Mouse (Mus musculus) Patski (cell line): ENCODE measurements at regions not wholly inside any gene's neighbourhood (a gene's known extent, or its start where the extent isn't known, plus 50 kb on each side); places are given as distances from the start of the nearest gene placed in this dataset.

Source experiments
- ATAC-seq: fragments of 100-300 bp; one replicate; pipeline ENCODE4 v1.8.0; 2021
- CTCF ChIA-PET: fragments of 350-600 bp; sonication (Branson Sonifier 250); formaldehyde crosslinking; loops from one replicate; lab custom pipeline; 2022; ENCODE audit warnings: inconsistent platforms; lab: Charles Lee
- POLR2A ChIA-PET: fragments of 350-600 bp; sonication (Branson Sonifier 250); formaldehyde crosslinking; loops from one replicate; lab custom pipeline; 2022; ENCODE audit warnings: antibody characterized with exemption, inconsistent platforms; lab: Charles Lee
- DNase-seq: peaks from one replicate; pipeline ENCODE4 v3.0.0-alpha.2; 2011; ENCODE audit warnings: low read depth, low spot score
- H3K27me3 ChIP-seq: fragments of 371-371 bp; one replicate; pipeline ENCODE4 v1.5.1; 2021
- CTCF ChIP-seq: fragments of 100-300 bp; IDR thresholded peaks from one replicate; pipeline ENCODE4 v1.5.1; 2021
- in situ Hi-C: fragments of 300-500 bp; cut with MboI; formaldehyde crosslinking; loops from 3 replicates; pipeline ENCODE4 v1.11.1; 2018; ENCODE audit warnings: low pct_unique_long_range_greater_than_20kb, mixed read lengths

DNA sequence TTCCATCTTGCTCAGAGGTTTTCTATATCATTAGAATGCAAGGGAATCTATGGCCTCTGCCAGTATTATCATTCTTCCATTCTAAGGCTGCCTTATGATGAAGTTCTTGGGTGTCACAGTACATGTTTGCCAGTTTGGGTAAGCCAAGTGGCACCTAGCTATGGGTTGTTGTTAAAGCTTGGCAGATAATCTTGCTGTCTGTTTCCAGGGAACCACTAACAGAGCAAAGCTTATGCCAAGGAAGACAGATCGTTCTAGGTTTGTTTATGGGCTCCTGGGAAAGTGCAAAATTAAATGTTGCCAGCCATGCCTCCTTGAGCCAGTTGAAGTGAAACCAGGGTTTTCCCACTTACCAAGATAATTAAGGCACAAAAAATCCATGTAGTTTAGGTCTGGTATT lies 292.9 kb upstream of the Cobl start:
- ChIA-PET CTCF (interaction anchor here (1.4 kb wide), 1 partner anchor 15 kb away, joined by 3 read pairs; no protein-coding TSS in a partner anchor), POLR2A (no interaction called here)
- H3K27me3 ChIP-seq = no peaks in the 10 kb centered on the region
- in situ Hi-C loops = no loop called here
- DNase-seq = no peak
- no peak for TF ChIP-seq CTCF
- ATAC-seq = no peak

DNA sequence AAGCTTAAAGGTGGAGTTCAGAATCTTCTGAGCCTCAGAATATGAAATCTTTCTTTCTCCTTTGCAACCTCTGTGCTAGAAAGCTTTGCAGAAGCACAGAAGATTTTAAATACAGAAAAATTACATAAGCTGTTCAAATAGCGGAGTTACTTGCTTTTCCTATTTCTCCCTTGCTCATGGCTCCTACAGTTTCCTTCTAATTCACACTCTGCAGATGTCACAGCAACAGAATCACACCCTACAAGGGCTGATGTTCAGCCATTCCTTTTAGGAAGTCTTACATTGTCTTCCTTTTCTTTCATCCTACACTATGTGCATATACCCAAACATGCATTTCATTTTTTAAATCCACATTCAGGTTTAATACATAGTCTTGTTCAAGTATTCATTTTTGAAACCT lies 285.3 kb upstream of the Cobl start:
- ATAC-seq = no peak
- ChIA-PET POLR2A (no interaction called here), CTCF (no interaction called here)
- DNase-seq = no peak
- H3K27me3 ChIP-seq = peaks cover 4% of the 10 kb centered on the region
- no peak for TF ChIP-seq CTCF
- in situ Hi-C loops = no loop called here

DNA sequence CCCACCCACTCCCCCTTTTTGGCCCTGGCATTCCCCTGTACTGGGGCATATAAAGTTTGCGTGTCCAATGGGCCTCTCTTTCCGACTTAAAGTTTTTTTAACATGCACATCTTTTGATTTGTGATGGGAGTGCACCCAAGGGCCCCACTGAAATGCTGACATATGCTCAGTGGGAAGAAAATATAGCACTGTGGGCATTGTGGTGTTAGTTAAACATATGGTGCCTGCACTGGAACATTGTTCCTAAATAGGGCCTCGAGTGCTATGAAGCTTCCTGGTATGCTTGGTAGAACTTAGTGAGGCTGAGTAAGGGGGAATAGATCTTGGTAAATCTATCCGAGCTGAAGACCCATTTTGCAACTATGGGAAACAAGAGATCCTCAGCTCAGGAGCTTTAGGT lies 284.5 kb upstream of the Cobl start:
- in situ Hi-C loops = no loop called here
- no peak for TF ChIP-seq CTCF
- POLR2A ChIA-PET = no interaction called here

DNA sequence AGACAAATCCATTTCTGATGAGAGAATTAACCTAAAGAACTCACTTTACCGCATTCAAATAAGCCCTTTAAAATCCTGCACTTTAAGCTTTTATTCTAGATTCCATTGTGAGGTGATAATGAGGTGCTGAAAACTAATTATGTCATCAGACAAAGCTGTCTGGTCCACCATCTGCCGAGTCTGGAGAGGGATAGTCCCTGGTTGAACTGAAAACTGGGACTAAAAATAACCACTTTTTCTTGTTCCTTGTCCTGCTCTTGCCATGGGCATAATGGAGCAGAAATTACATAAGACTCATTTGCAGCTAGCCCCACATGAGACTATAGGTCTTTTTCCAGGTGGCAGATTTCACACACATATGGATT lies 277.4 kb upstream of the Cobl start:
- no peak for TF ChIP-seq CTCF
- in situ Hi-C loops = no loop called here
- DNase-seq = no peak
- ChIA-PET POLR2A (no interaction called here), CTCF (interaction anchor here (1.7 kb wide), 1 partner anchor 15 kb away, joined by 3 read pairs; no protein-coding TSS in a partner anchor)
- peaks cover 16% of the 10 kb centered on the region for H3K27me3 ChIP-seq
- ATAC-seq = no peak

More for the DNA sequence above, 284.5 kb upstream of the Cobl start:
- CTCF ChIA-PET = interaction anchor here (1.2 kb wide), 1 partner anchor 14 kb away, joined by 4 read pairs; no protein-coding TSS in a partner anchor
- ATAC-seq (no peak), DNase-seq (no peak)
- peaks cover 8% of the 10 kb centered on the region for H3K27me3 ChIP-seq

DNA sequence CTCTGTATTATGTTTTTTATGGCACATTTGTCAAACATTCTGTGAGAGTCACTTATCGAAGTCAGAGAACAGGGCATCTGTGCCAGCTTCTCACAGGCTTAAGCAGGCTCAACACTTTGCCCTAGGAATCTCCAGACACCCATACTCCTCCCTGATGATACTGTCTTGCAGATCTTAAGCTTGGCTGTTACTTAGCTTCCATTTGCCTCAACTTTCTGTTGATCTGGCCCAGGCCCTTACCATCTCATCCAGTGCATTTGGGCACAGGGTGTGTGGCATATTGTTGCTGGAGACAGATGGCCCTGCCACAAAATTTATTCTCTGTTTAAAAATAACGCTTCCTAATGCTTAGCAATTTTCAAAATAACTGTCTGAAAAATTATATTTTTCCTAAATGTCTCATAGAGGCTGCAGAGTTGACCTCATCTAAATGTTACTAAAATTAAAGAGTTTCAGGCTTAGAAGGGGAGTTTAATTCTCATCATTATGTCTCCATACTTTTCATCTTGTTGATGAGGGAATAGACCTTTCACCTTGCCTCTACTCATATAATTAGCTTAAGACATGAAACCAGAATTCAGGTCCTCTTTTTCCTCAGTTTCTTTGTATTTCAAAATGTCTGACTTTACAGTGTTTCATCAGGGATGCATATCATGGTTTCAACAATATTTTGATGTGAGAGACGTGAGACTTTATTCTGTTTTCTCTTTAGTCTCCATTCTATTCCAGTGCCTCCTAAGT lies 276.8 kb upstream of the Cobl start:
- in situ Hi-C loops = no loop called here
- no peak for ATAC-seq

DNA sequence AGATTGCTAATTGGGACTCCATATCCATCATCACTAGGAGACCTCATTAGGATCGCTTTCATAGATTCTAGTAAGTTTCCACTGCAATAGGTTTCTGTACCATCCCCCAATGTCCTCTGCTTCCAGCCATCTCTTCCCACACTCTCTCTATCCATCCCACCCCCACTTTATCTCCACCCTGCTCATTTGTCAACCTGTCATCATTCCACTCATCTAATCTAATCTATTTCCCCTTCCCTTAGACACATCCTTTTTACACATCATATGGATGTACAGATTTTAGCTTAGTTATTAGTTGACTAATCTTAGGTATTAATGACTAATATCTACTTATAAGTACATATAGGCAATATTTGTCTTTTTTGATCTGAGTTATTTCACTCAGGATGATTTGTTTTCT lies 269.5 kb upstream of the Cobl start:
- DNase-seq = no peak
- in situ Hi-C loops = no loop called here
- POLR2A ChIA-PET = no interaction called here
- no peak for ATAC-seq
- no peak for TF ChIP-seq CTCF
- CTCF ChIA-PET = no interaction called here
- peaks cover 12% of the 10 kb centered on the region for H3K27me3 ChIP-seq

More for the DNA sequence above, 276.8 kb upstream of the Cobl start:
- no peak for TF ChIP-seq CTCF
- peaks cover 16% of the 10 kb centered on the region for H3K27me3 ChIP-seq
- ChIA-PET POLR2A (no interaction called here), CTCF (no interaction called here)
- DNase-seq = no peak

DNA sequence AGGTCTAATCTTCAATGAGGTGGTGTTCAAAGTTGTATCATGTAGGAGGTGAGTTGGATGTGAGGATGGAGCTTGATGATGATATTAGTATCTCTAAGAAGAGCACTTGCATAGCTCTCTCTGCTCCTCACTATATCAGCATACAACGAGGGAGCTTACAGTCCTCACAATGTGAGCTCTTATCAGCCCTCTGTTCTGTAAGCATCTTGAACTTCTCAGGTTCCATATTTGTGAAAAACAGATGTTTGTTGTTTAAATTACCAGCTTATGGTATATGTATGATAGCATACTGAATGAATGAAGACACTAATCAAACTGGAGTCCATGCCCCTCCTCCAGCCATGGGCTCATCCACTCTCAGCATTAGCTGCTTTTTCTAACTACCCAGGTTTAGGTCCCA lies 262.5 kb upstream of the Cobl start:
- TF ChIP-seq CTCF = no peak
- CTCF ChIA-PET = no interaction called here
- POLR2A ChIA-PET = no interaction called here
- in situ Hi-C loops = no loop called here
- ATAC-seq = no peak
- H3K27me3 ChIP-seq = peaks cover 2% of the 10 kb centered on the region
- no peak for DNase-seq

DNA sequence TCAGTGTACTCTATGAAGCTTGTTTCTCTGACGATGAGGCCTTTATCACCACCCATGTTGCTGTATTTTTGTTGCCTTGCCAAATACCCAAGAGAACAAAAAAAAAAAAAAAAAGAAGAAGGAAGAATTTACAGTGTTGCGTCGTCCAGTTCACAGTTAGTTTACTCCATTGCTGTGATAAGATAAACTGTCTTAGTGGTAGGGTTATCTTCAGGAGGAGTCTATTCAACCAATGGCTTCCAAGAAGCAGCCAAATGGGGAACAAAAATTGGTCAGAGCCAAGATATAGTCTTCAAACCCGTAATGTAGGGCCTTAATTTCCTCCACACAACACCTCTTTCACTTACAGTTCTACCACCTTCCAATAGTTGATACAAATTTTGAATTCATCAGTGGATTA lies 261.7 kb upstream of the Cobl start:
- POLR2A ChIA-PET = interaction anchor here (0.7 kb wide), 1 partner anchor 39 kb away, joined by 3 read pairs; no protein-coding TSS in a partner anchor
- CTCF ChIA-PET = no interaction called here
- ATAC-seq (no peak), DNase-seq (no peak)
- TF ChIP-seq CTCF = no peak
- in situ Hi-C loops = no loop called here
- no peaks in the 10 kb centered on the region for H3K27me3 ChIP-seq

DNA sequence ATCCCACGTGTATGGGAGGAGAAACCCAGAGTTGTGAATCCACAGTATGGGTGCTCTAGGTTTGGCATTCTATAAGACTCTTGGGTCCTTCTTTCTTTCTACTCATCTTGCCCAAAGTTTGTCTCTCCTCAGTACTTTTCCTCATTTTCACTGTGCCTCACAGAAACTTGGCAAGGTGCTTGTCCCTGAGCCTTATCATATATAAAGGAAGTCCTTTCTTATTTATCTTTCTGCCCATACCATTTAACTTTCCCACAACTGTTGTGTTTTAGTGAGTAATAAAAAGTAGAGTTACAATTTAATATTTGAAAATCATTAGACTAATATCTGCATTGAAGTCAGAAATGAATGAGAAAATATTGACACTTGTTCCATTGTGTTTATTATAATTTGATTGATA lies 257.6 kb upstream of the Cobl start:
- ATAC-seq = no peak
- no peak for DNase-seq
- TF ChIP-seq CTCF = no peak
- H3K27me3 ChIP-seq = no peaks in the 10 kb centered on the region
- ChIA-PET POLR2A (no interaction called here), CTCF (no interaction called here)
- in situ Hi-C loops = no loop called here

DNA sequence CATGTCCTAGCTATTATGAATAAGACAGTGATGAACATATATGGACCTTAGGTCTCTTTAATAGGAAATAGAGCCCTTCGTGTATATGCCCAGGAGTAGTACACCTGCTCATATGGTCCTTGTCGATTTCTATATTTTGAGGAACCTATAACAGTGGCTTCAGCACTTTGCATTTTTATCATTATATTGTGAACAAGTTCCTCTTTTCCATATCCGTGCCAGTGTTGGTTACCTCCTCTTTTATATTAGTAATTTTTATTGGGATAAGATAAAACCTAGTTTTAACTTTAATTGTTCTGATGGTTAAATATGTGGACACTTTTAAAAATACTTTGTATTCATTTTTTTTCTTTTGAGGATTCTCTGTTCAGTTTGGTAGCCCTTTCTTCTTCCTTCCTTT lies 255.4 kb upstream of the Cobl start:
- no peak for TF ChIP-seq CTCF
- ChIA-PET POLR2A (interaction anchor here (0.7 kb wide), 1 partner anchor 103 kb away, joined by 4 read pairs; no protein-coding TSS in a partner anchor), CTCF (no interaction called here)
- DNase-seq (no peak), ATAC-seq (no peak)
- peaks cover 4% of the 10 kb centered on the region for H3K27me3 ChIP-seq
- in situ Hi-C loops = no loop called here

DNA sequence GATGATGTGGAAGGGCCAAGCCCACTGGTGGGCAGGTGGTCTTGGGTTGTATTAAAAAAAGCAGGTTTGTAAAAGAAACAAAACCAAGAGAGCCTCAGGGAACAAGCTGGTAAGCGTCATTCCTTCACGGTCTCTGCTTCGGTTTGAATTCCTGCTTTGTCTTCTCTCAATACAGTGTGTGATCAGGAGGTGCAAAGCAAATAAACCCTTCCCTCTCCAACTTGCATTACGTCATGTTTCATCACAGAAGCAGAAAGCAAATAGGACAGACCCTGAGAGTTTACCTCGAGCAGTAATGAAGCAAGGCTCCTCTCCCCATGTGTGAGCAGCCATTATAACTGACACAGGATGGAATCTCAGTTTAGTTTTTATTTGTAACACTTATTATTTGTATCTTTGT lies 231.6 kb upstream of the Cobl start:
- ChIA-PET CTCF (no interaction called here), POLR2A (no interaction called here)
- DNase-seq = no peak
- TF ChIP-seq CTCF = no peak
- peaks cover 13% of the 10 kb centered on the region for H3K27me3 ChIP-seq
- ATAC-seq = no peak
- in situ Hi-C loops = no loop called here

DNA sequence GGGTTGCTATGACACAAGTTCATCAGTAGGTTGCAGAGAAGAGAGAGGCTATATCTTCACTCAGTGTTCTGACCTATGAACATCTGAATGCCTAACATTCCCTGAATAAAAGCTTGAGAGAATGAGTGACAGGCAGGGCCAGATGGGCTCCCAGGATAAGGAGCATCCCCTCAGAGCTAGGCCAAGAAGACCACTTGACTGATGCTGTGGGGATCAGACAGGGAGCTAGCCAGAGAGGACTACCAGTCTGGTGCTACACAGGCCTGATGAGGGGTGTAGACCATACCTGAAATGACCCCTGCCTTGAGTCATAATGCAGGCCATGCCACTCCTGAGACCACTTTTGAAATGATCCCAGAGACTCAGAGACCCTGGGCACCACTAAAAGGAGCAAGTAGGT lies 228.1 kb upstream of the Cobl start:
- ATAC-seq (no peak), DNase-seq (no peak)
- H3K27me3 ChIP-seq = peaks cover 7% of the 10 kb centered on the region
- in situ Hi-C loops = no loop called here
- ChIA-PET POLR2A (no interaction called here), CTCF (interaction anchor here (1.0 to 1.4 kb wide), 2 partner anchors 9 kb away, joined by 3 to 5 read pairs; no protein-coding TSS in a partner anchor)
- no peak for TF ChIP-seq CTCF
